Mouse (Mus musculus): Measurements from ENCODE around the gene Hmbs.

The Hmbs gene

DNA sequence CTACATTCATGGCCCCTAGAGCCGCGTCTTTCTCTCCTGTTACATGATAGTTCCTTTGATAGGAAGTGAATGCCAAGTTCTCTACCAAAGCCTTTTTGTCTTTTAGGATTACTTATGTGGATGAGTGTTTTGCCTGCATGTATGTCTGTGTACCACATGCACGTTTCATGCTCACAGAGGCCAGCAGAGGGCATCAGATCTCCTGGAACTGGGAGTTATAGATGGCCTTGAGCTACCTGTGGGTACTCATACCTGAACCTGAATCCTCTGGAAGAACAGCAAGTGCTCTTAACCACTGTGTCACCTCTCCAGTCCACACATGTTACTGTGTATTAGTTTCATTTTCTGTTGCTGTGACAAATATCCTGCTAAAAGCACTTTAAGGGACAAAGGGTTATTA lies 51.5 kb downstream of the Hmbs start:
- no peak for DNase-seq (ENCODE audit: low read depth, low spot score)

DNA sequence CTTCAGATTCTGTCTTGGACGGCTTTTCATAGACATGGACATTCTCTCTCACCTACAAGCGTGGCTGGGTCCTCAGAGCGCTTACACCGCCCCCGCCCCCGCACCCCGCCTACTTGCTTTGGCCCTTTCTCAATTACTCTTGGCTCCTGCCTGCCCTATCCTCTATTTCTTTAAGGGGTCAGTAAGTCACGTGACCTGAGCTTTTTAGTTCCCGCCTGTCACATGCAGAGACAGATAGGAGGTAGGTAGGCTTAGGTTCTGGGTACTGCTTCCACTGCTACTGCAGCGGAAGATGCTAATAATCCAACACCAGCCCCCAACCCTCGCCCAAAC lies 55.1 kb downstream of the Hmbs start:
- DNase-seq (ENCODE audit: low read depth, low spot score): no peak

DNA sequence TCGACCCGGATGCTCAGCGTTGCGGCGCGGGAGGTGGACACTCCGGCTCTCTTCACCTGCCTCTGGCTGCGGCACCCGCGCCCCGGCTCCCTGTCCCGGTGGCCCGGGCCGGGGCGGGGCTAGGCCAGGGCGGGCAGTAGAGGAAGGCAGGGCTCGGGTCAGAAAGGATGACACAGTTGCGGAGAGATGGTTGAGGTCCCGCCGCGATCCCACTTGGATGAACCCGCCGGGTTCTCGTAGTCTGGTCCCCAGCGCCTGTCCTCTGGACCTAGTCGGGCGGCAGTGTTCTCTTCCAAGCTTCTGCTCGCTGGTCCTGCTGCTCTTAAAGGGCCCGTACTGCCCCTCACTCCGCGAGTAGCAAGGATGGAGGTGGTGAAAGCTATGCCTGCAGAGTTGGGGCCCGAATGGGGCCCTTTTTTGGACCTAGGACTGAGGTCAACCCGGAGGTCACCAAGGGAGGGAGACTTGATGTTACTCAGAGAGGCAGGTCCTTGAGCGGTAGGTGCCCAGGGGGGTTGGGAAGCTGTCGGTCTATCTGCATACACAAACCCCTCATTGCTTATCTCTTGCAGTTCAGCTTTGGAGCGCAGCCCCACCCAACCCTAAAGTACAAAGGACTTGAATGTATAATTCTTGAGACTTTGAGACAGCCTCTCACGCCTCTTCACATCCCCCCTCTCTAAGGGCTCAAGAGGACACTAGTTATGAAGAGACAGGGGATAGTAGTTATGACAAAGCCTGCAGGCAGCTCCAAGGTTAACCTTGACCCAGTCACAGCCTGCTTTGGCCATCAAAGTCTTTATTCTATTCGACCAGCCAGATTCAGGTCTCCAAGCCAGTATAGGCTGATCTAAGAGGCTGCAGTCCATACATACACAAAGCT lies 55.7 kb downstream of the Hmbs start, which contains the start of gene Abcg4:
TSS of gene Abcg4 (minus strand) at position 540 of the 883 bp plus-strand sequence.
- DNase-seq (ENCODE audit: low read depth, low spot score): no peak

DNA sequence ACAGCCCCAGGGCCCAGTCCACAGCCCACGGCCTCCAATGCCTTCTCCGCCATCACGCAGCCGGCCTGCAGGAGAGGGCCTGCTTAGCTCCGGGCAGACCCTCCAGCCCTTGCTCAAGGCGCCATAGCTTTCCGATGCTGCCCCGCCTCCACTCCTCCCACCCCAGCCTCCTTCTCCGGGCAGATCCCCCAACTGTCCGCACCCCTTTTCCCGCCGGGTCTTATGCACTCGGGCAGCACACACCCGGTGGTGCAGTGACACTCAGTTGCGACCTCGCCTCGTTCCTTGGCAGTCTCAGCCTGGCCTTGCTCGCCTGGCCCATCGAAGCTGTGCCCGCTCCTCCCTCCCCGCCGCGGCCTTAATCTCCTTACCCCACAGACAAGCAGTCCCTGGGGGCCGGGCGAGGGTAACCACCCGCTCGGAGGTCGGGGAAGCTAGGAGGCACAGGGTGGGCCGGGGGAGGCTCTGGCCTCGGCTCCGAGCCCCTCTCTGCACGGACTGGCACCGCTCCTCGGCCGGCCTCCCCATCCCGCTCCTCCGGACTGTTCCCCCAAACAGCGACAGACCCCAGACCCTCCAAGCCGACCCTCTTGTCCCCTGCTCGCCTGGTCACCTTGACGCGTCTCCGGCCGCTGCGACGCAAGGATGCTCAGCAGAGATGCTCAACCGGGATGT lies 56.5 kb downstream of the Hmbs start:
- DNase-seq (ENCODE audit: low read depth, low spot score): no peak

DNA sequence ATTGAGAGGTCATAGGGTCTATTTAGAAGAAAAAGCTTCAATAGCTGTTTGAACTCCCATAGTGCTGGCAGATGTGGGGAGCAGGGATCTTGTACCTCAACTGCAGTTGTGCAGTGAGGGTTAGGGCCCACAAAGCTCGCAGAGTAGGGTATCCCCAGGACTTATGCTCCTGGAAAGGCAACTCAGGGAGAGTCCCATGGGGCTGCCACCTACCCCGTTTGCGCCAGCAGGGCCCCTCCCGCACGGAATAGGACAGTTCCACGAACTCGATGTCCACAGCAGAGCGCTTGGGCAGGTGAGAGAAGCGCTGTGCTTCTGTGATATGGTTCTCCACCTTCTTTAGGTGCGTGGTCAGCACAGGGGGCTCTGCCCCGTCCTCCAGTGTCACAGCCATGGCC lies 57.0 kb downstream of the Hmbs start:
- DNase-seq (ENCODE audit: low read depth, low spot score): no peak

Measured in brain, embryonic 18.5 days (tissue).